Mouse (Mus musculus): ENCODE measurements around the gene Sgca. TPM values are rescaled to one million over a fixed set of nuclear protein-coding genes. Genes with fewer than 3 reads are reported as not detected.
A peak's percentile ranks its signal among the peaks of the same experiment; 100 is the strongest.
"Not testable (repeated sequence)": the region's sequence is repeated elsewhere in the genome, so short reads cannot be mapped to it uniquely, and the experiment has no call there.

The Sgca gene
- polyA plus RNA-seq, 1 experiment from 2014 or later, result 0.17 TPM

DNA sequence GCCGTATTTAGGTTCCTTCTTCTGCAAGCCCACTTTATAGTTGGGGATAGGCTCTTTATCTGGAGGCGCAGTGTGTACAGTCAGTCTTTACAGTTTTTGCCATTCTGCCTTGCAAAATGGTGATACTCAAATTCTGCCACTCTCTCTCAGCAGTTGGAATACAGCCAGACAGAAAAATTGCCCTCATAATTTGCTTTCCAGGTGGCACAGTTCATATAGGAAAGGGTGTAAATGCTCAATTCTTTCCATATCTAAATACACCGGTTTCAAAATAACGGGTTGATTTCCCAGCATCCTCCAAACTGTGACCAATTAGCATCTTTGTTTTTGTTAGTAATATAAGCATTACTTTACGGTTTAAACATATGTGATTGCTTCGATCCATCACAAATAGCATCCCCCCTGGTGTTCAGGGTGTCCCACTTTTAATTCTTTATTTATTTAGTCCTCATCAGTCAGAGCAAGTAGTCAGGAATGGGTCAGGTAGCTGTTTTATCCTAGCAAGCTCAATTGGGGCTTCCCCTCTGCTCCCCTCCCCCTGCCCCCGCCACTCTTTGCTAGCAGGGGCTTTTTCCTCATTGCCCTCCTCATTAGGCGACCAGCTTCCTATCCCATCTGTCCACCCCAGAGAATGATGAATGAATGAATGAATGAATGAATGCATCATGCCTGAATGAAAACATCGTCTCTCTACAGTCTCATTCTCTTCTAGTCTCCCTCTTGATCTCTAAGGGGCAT is 2.2 kb upstream of the Sgca start:
- 42% methylated on average over 9 of the region's 9 CpGs for WGBS (ENCODE audit: insufficient replicate concordance)

DNA sequence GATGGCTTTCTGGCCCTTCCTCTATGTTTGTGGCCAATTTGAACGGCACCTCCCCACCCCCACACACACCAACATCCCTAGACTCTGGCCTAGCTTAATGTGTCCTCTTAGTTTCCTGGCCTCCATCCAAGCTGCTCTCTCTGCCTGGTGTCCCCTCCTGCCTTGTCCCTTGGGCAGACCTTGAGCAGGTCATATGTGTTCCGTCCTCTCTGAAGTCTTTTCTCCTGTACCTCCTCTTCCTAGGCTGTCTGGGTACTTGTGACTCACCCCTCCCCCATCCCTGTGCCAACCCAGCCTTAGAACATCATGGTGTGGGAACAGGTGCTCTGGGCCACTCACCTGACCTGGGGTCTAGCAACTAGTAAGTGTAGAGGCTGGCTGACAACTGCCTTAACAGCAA is 1.2 kb downstream of the Sgca start:
- no peak overlapping the region for H3K4me2 ChIP-seq
- no peak for ATAC-seq
- no peak overlapping the region for H3K9ac ChIP-seq
- H3K4me1 ChIP-seq, result peaks cover 20% of the 10 kb centered on the region
- H3K27me3 ChIP-seq (replicated peaks), result peaks cover 35% of the 10 kb centered on the region
- H3K9me3 ChIP-seq (replicated peaks), result no peaks in the 10 kb centered on the region
- H3K4me3 ChIP-seq, result no peak overlapping the region
- WGBS (ENCODE audit: insufficient replicate concordance), result 76% methylated on average over 2 of the region's 2 CpGs
- H3K27ac ChIP-seq, result no peak overlapping the region
- H3K36me3 ChIP-seq, result no peaks in the 10 kb centered on the region

More for the DNA sequence above, 2.2 kb upstream of the Sgca start:
- peak overlapping the region; percentile 62 for H3K4me2 ChIP-seq
- H3K4me1 ChIP-seq, result peaks cover 30% of the 10 kb centered on the region
- H3K9me3 ChIP-seq (replicated peaks), result no peaks in the 10 kb centered on the region
- H3K36me3 ChIP-seq, result no peaks in the 10 kb centered on the region
- ATAC-seq, result no peak
- no peak overlapping the region for H3K9ac ChIP-seq
- H3K27me3 ChIP-seq (replicated peaks), result 0 out of 2 replicates have a peak, but pooled peaks cover 7% of the 10 kb centered on the region
- H3K27ac ChIP-seq, result no peak overlapping the region
- no peak overlapping the region for H3K4me3 ChIP-seq

DNA sequence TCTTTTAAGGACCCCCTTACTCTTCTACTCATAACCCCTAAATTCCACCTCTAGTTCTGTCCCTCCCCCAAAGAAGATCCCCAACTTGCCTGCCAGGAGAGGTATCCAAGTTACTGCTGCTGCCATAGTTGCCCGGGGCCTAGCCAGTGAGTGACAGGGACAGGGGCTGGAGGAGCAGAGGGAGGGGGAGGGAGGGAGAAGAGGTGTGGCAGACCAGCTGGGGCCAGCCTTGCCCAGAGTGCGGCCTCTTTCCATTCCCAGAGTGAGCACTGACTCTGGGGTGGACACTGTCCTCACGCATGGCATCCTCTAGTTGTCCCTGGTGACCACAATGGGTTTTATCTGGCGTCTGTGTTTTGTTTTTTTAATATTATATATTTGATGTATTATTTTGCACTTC is 2.8 kb downstream of the Sgca start:
- H3K4me1 ChIP-seq, result peaks cover 4% of the 10 kb centered on the region
- H3K9ac ChIP-seq, result no peak overlapping the region
- no peak overlapping the region for H3K4me3 ChIP-seq
- peaks cover 49% of the 10 kb centered on the region for H3K27me3 ChIP-seq (replicated peaks)
- no peaks in the 10 kb centered on the region for H3K36me3 ChIP-seq
- no peak overlapping the region for H3K4me2 ChIP-seq
- no peak overlapping the region for H3K27ac ChIP-seq
- ATAC-seq, result no peak
- 60% methylated on average over 4 of the region's 4 CpGs for WGBS (ENCODE audit: insufficient replicate concordance)
- no peaks in the 10 kb centered on the region for H3K9me3 ChIP-seq (replicated peaks)

DNA sequence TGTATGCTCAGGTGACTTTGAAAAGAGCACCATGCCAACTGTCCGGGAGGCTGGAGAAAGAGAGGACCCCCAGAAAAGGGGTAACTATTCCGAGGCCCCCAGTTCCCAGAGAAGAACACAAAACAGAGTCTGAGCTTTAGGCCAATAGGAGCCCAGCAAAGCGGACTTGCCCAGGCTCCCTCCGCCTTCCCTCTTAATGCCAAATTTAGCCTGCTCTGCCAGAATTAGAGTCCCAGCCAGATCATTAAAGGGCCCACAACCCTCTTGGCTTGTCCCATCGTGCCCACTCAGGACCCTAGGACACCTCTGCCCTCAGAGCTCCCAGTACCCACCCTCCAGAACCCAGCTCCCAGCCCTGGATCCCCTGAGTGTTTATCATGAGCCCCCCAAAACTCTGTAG is 3.2 kb downstream of the Sgca start:
- ATAC-seq, result no peak
- H3K9ac ChIP-seq, result no peak overlapping the region

DNA sequence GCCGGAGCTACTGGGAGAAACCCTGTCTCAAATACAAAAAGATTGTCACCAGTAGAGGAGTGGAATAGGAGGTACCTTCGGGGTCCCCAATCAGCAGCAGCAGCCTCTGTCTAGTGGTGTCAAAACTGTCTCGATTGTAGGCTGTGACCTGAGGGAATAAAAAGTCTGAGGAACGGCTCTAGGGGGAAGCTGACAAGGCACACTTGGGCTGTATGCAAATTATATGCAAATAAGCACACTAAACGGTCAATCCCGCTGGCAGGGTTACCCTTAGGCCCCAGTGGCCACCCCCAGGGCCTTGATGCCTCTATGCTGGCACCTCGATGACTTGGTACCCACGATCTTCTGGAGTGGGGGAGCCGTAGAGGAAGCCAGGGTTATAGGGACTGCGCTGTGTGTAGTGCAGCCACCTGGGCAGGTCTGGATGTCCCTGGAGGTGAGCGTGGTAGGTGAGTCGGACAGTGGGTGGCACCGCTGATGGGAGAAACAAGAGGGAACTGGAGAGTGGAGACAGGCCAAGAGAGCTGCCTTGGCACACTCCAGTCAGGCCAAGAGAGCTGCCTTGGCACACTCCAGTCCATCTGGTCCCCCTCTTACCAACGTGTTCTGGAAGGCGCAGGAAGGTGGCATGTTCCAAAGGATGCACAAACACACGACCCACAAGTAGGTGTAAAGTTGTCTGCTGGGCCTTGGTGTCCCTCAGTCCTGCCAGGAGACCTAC is 4.1 kb downstream of the Sgca start:
- Histone ChIP-seq H3K36me3 (no peaks in the 10 kb centered on the region), H3K4me1 (no peaks in the 10 kb centered on the region), H3K27ac (no peak overlapping the region), H3K9ac (no peak overlapping the region), H3K9me3 (replicated peaks) (no peaks in the 10 kb centered on the region), H3K4me2 (no peak overlapping the region), H3K4me3 (no peak overlapping the region), H3K27me3 (replicated peaks) (peaks cover 61% of the 10 kb centered on the region)
- WGBS (ENCODE audit: insufficient replicate concordance), result 59% methylated on average over 16 of the region's 16 CpGs
- ATAC-seq, result no peak

More for the DNA sequence above, 3.2 kb downstream of the Sgca start:
- WGBS (ENCODE audit: insufficient replicate concordance), result 57% methylated on average over 5 of the region's 5 CpGs
- H3K4me1 ChIP-seq, result no peaks in the 10 kb centered on the region
- H3K4me3 ChIP-seq, result no peak overlapping the region
- no peaks in the 10 kb centered on the region for H3K9me3 ChIP-seq (replicated peaks)
- H3K36me3 ChIP-seq, result no peaks in the 10 kb centered on the region
- no peak overlapping the region for H3K27ac ChIP-seq
- peaks cover 54% of the 10 kb centered on the region for H3K27me3 ChIP-seq (replicated peaks)
- H3K4me2 ChIP-seq, result no peak overlapping the region

DNA sequence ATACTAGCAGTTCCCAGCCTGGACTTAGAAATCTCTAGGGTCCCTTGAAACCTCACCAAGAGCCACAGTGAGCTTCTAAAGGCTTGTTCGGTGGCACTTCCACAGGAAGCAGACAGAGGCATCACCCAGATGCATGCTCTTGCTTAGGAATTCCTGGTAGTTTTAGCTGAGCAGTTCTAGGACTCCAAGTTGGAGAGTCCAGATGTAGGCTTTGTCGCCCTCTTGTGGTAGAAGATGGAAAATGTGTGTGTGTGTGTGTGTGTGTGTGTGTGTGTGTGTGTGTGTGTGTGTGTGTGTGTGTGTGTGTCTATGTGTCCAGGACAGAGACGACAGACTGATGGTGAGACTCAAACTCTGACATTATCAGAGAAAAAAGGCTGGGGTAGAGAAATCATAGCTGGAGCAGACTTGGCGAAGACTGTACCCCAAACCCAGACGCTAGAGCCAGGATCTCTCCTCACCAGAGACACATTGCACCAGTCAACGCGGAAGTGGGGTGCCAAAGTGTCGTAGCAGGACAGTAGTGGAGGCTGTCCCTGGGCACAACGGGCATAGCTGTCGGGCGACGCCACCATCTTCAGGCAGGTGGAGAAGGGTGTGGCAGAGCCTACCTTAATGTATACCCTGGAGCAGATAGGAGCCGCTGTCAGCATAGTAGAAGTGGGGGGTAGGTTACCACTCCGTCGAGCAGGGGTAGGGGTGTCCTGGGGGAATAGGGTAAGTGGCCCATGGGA is 5.8 kb downstream of the Sgca start:
- H3K27ac ChIP-seq, result no peak overlapping the region
- no peak for ATAC-seq
- H3K4me3 ChIP-seq, result no peak overlapping the region
- WGBS (ENCODE audit: insufficient replicate concordance), result 50% methylated on average over 15 of the region's 15 CpGs
- no peaks in the 10 kb centered on the region for H3K9me3 ChIP-seq (replicated peaks)
- no peak overlapping the region for H3K9ac ChIP-seq
- H3K4me1 ChIP-seq, result no peaks in the 10 kb centered on the region
- no peak overlapping the region for H3K4me2 ChIP-seq
- peaks cover 63% of the 10 kb centered on the region for H3K27me3 ChIP-seq (replicated peaks)
- no peaks in the 10 kb centered on the region for H3K36me3 ChIP-seq

DNA sequence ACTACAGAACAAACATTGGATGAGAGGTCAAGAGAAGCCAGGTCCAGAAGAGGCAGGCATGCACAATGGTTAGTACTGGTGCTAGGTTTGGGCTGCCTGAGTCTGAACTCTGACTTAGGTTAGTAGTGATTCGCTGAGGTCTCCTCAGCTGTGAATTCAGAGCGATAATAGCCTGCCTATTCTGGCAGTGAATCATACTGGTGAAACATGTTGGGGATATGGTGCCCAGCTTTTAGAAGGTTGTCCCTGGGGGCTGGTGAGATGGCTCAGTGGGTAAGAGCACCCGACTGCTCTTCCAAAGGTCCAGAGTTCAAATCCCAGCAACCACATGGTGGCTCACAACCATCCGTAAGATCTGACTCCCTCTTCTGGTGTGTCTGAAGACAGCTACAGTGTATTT is 6.4 kb downstream of the Sgca start:
- H3K36me3 ChIP-seq; H3K4me3 ChIP-seq; H3K4me2 ChIP-seq; H3K27ac ChIP-seq; H3K4me1 ChIP-seq; ATAC-seq; H3K9me3 ChIP-seq (replicated peaks); H3K9ac ChIP-seq: not testable (repeated sequence)
- H3K27me3 ChIP-seq (replicated peaks), result peaks cover 65% of the 10 kb centered on the region
- 79% methylated on average over 4 of the region's 4 CpGs for WGBS (ENCODE audit: insufficient replicate concordance)

DNA sequence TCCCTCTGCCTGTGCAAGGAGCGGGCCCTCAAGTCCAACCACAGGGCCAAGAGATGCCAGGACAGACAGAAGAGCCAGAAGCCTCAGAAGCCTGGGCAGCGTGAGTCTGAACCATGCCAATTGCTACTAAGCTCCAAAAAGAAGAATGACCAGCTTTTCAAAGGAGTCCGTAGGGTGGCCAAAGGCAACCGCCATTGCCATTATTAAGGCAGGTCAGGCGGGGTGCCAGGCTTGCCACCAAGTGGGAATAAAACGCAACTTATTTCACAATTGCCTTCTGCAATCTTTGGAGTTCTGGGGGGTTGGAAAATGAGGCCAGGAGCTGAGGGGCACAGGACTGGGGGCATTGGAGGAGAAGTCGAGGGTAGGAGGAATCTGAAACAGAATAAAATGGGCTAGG is 7.9 kb downstream of the Sgca start:
- Histone ChIP-seq H3K27ac (no peak overlapping the region), H3K4me1 (no peaks in the 10 kb centered on the region), H3K36me3 (no peaks in the 10 kb centered on the region), H3K27me3 (replicated peaks) (peaks cover 70% of the 10 kb centered on the region), H3K4me3 (no peak overlapping the region), H3K9ac (no peak overlapping the region), H3K9me3 (replicated peaks) (no peaks in the 10 kb centered on the region), H3K4me2 (no peak overlapping the region)
- no peak for ATAC-seq
- WGBS (ENCODE audit: insufficient replicate concordance), result 61% methylated on average over 7 of the region's 7 CpGs

DNA sequence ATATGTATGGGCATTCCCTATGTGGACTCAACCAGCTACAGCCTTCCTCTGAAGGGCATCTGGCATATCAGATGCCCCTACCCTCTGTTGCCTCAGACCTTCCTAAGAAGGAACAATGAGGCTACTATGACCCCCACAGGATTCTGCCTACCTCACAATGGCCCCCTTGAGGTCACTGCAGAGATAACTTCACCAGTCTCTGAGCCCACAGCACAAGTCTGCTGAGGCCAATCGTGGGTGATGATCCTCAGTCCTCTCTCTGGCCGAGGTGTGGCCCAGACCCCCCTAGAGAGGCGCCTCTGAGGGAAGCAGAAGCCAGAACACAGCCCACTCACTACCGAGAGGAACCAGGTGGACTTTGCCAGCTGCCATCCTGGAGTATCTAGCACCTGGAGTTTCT is 8.7 kb downstream of the Sgca start, which contains the start of gene Hils1:
Gene Hils1, plus strand, starts transcription at position 175 of the 400 bp plus-strand sequence.
- no peaks in the 10 kb centered on the region for H3K36me3 ChIP-seq
- peaks cover 63% of the 10 kb centered on the region for H3K27me3 ChIP-seq (replicated peaks)
- H3K9ac ChIP-seq, result no peak within 1 kb of the TSS
- no peak within 1 kb of the TSS for H3K4me3 ChIP-seq
- no peaks in the 10 kb centered on the region for H3K9me3 ChIP-seq (replicated peaks)
- no peaks in the 10 kb centered on the region for H3K4me1 ChIP-seq
- no peak for ATAC-seq
- no peak within 1 kb of the TSS for H3K4me2 ChIP-seq
- WGBS (ENCODE audit: insufficient replicate concordance), result 25% methylated on average over 4 of the region's 4 CpGs
- H3K27ac ChIP-seq, result no peak within 1 kb of the TSS

DNA sequence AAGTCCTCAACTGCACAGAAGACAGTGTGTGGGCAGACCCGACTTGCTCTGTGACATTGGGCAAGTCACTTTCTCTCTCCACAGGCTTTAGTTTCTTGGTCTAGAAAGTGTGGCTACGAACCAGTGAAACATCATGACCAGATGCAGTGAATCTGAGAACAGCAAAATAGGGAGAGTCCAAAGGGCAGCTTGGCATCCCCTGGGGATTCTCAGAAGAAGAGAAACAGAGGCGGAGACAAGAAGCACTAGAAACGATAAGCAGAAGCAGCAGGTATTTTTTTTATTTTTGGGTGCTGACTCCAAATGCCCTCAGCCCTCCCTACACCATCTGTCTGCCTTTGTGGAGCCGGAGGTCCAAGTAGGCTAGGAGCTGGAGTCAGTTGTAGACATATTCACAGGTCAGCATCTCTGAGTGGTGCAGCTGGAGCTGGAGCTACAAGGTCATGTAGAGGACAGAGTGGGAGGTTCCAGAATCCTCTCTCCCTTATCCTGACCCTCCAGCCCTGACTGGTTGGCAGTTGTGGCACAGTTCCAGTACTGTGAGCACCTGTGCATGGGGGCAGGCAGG is 13.5 kb downstream of the Sgca start:
- Histone ChIP-seq H3K4me2 (no peak overlapping the region), H3K27me3 (replicated peaks) (peaks cover 32% of the 10 kb centered on the region; the same call in 1 of the 2 replicates), H3K9ac (no peak overlapping the region), H3K36me3 (no peaks in the 10 kb centered on the region), H3K9me3 (replicated peaks) (no peaks in the 10 kb centered on the region), H3K27ac (no peak overlapping the region), H3K4me1 (peaks cover 9% of the 10 kb centered on the region; the same call in 1 of the 2 replicates), H3K4me3 (no peak overlapping the region)
- 60% methylated on average over 5 of the region's 5 CpGs for WGBS (ENCODE audit: insufficient replicate concordance)
- ATAC-seq, result 0 out of 2 replicates have a peak, but pooled peaks have one; percentile 30

DNA sequence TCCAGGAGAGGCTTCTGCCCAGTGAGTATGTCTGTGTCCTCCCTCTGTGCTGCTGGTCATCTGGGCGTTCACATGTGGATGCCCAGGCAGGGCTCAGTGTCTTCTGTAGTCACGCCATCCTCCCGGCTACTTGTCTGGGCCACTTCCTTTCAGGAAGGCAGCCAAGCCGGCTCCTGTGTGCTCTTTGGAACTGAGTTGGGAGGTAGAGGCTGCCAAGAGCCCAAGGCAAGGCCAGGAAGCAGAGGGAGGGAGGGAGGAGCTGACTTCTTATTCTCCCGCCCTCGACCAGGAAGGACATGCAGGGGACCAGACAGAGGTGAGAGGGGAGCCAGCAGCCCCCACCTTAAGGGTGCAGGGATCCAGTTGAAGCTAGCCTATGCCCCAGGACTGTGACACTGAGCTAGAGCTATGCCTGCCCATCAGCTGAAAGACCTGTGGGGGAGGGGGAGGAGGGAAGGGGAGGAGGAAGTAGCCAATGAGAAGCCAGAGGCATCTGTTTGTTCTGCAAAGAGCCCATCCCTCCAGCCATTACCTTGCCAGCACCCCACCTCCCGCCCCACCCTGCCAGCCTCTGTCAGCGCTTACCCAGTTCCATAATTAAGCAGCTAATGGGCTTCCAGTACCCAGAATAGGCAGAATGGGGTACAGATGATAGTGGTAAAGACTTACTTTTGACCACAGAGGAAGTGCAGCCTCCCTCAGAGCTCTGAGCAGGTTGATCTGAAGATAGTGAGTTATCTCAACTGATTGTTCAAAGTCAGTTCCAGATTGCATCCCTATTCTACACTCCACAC is 17.9 kb downstream of the Sgca start:
- Histone ChIP-seq H3K4me2 (no peak overlapping the region), H3K27ac (no peak overlapping the region), H3K4me1 (peaks cover 9% of the 10 kb centered on the region; the same call in 1 of the 2 replicates), H3K36me3 (no peaks in the 10 kb centered on the region), H3K27me3 (replicated peaks) (peaks cover 25% of the 10 kb centered on the region; the same call in 1 of the 2 replicates), H3K9me3 (replicated peaks) (no peaks in the 10 kb centered on the region), H3K9ac (no peak overlapping the region), H3K4me3 (no peak overlapping the region)
- WGBS (ENCODE audit: insufficient replicate concordance), result 12% methylated on average over 8 of the region's 8 CpGs
- 0 out of 2 replicates have a peak, but pooled peaks have one; percentile 47 for ATAC-seq

Data from liver, embryonic 12.5 days (tissue).